Mouse (Mus musculus): ENCODE measurements around the gene Cenpb.

The Cenpb gene

DNA sequence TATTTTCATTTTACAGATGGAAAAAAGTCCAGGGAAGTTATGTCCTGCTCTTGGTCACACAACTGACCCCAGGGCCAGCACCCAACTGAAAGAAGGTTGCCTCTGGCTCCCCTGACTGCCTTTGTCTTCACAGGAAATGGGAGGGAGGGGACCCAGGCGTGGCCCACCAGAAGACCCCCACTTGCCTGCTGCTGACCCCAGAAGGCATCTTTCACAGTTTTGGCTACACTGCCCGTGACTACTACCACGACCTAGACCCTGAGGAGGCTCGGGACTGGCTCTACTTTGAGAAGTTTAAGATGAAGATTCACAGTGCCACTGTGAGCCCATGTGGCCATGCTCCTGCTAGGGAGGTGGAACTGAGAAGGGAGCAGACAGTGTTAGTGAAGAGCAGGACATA lies 41.6 kb downstream of the Cenpb start:
- DNase-seq (ENCODE audit: low read depth), result no peak

DNA sequence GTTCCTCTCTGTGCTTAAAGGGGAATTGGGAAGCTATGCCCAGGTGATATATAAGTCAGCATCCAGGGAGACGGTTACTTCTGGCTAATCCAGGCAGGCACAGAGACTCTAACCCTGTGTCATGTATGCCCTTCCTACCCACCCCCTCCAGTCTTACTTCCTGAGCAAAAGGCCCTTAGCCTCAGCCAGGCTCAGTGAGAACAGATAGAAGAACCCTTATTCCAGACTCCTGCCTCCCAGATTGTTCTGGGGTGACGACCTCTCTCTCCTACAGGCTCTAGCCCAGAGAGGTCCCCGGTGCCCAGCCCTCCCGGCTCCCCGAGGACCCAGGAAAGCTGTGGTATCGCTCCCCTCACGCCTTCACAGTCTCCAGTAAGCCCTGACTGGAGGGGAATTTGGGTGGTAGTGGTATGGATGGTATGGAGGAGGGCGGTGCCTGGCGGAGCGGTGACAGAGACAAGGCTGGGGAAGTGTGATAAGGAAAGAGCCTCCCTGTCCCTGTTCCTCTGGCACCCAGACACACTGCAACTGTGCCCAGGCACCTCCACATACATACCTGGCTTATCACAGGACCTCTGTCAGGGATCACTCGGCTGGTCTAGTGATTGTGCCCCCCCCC lies 44.2 kb downstream of the Cenpb start:
- DNase-seq (ENCODE audit: low read depth), result peak; percentile 31

GRCm38 (mm10) chr2:131134826-131135400 lies 45.0 kb downstream of the Cenpb start:
- DNase-seq (ENCODE audit: low read depth), result no peak

- no peak for DNase-seq (ENCODE audit: low read depth)
Measured at GRCm38 (mm10) chr2:131134381-131134780, 45.5 kb downstream of the Cenpb start.

GRCm38 (mm10) chr2:131132930-131133547 lies 46.8 kb downstream of the Cenpb start, which contains the start of gene Gm11037:
Gene Gm11037, plus strand, starts transcription at chr2:131133497.
- no peak for DNase-seq (ENCODE audit: low read depth)

DNA sequence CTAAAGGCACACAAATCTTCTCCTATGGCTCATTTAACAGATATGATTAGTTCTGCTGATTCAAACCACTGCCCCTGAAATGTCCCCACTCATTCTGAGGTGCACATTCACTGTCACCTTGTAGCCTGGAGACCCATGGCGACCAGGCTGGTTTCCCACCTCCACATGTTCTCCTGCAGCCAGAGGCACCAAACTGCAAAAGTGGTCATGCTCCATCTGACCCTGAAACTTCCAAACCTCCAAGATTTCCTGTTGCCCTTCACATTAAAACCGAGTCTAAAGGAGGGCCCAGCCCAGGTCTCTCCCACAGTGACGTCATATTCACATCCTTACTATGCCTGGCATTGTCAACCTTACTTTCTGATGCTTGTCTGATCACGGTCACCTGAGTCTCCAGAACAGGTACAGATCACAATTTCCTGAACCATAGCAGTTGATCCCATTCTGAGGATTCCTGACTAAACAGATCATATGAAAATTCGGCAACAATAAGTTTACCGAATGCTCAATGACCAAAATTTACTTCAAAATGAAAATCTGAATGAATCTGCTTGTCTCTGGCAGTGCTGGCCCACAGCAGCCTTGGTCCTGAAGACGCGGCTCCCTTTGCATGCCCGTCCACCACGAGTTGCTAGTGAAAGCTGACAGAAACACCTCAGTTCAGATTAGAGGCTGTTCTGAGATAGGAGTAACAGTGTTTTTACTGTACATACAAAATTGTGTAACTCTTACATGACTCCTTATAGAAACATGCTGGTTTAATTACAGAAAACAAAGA lies 47.6 kb downstream of the Cenpb start:
- DNase-seq (ENCODE audit: low read depth), result no peak

DNA sequence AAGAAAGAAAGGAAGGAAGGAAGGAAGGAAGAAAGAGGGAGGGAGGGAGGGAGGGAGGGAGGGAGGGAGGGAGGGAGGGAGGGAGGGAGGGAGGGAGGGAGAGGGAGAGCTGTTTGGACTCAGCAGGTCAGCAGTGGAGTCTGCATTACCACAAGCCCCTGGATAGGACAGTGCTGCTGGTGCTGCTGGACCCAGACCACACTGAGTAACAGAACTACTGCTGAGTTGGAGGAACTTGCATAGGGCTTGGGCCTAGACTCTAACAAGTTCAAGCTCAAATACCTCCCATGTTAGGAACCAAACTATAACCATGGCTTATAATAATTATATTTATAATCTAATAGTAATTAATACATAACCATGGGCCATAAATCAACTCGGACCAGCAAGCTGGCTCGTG lies 49.0 kb downstream of the Cenpb start:
- DNase-seq (ENCODE audit: low read depth), result no peak

DNA sequence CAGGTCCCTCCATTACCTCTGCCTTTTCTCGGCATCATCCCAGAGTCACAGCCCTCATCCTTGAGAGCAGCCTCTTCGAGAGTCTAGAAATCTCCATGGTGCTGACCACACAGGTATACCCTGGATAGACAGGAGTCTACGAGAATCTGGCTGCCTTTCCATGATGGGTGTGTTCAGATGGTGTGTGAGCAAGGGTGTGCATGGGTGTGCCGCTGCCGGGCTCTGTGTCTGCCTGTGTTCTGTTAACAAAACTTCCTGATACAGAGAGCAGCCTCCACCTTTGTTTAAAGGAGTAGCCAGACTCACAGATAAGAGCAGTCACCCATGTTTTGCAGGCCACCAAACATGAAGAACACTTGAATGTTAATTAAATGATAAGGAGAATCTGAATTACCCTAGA lies 50.0 kb downstream of the Cenpb start:
- no peak for DNase-seq (ENCODE audit: low read depth)

DNA sequence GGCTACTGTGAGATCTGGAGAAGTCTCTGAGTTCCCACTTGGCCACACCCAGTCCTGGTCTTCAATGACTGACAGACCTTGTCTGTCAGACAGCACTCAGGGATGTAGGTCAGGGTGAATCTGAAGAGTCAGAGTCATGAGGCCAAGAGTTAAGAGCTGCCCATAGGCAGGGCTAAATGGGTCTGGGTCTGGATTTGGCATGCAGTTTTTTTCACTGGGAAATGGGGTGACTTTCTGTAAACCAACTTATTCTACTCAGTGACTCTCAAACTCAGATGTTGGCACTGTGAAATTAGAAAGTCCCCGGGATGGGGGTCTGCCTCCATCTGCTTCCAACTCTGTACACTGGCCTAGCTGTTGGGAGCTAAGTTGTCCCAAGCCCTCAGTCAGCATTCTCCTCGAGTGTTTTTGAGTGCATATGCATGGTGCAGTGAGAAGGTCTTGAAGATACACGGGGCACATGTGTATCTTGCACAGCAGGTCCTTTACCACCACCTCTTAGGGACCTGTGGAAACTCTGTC lies 51.2 kb downstream of the Cenpb start:
- no peak for DNase-seq (ENCODE audit: low read depth)

- DNase-seq (ENCODE audit: low read depth), result no peak
Measured at GRCm38 (mm10) chr2:131128211-131128610, 51.7 kb downstream of the Cenpb start.

DNA sequence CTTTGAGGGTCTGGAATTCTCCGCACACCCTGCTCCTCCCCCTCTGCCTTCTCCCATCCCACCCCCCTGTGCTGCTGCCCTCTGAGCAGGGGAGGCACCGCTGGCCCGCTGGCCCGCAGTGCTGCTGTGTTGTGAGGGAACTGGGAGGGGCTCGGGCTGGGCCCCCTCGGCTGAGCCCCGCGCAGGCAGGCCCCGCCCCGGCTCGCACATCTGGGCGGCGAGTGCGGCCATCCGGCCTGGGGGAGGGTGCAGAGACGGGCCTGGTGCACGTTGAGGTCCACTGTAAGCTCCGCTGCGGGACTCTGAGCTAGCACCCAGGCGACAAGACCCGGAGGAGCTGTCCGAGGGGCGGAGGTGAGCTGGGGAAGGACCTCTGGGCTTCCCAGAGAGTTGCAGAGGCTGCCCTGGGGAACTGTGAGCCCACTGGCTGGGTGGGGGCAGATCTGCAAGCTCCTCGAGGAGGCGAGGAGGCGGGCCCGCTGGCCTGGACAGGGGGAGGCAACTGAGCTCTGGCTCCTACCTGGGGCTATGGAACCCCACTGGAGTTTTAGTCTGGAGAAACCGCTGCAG lies 52.6 kb downstream of the Cenpb start, which contains the start of gene Hspa12b:
Hspa12b (plus strand) TSS at position 120 of the 570 bp plus-strand sequence.
- DNase-seq (ENCODE audit: low read depth), result no peak

DNA sequence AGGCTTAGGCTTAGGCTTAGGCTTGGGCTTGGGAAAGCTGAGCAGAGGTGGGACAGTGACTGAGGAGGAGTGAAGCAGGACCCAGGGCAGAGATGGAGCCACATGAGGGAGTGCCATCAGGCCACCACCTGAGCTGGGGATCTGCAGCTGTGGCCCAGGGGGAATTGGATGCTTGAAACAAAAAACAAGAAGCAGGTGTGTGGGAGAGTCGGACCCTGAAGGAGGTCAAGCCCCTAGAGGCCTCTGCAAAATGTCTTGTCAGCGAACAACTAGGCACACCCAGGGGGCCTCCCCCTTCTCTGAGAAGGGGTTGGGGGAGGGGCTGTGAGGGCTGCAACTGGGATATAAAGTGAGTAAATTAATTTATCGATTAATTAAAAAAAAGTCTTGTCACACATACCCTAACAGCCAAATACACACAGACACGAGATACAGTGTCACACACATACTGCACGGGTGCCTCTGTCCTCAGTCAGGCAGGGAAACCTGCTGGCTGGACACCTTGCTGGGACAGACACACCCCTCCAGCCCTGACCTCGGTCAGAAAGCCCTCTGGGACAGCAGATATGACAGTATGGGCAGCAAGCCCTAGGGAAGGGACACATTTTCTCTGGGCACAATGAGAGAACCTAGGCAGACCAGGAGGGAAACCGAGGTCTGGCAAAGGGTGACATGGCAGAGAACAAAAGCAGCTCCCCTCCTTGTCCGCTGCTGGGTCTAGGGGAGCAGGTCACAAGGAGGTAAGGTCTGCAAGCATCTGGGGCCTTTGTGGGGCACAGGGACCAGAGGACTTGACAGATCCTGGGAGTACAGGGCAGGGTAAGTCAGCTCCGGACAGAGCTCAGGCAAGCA lies 53.7 kb downstream of the Cenpb start:
- DNase-seq (ENCODE audit: low read depth), result no peak

Data from c-Kit-positive CD71-negative TER-119-negative erythroid progenitor cells, embryonic 14.5 days (primary cell).